Mouse (Mus musculus) liver, adult 2 months (tissue): Measurements from ENCODE around the gene Psmb6. TPM values are rescaled to one million over a fixed set of nuclear protein-coding genes. Genes with fewer than 3 reads are reported as not detected.

Experiments
- DNase-seq: peaks from one replicate; pipeline ENCODE4 v3.0.0-alpha.2; 2011; ENCODE audit warnings: low read depth, low spot score; ENCODE audit errors: extremely low read depth
- H3K27ac ChIP-seq: fragments of 200-500 bp; replicated peaks from 2 replicates; pipeline ENCODE4 v1.5.1; 2012; ENCODE audit warnings: low read depth, mild to moderate bottlenecking, control low read depth, inconsistent platforms, low read length; ENCODE audit not compliant: insufficient read depth
- H3K27me3 ChIP-seq: fragments of 200-500 bp; 2 replicates; pipeline ENCODE4 v1.6.1; 2012; ENCODE audit warnings: mild to moderate bottlenecking, moderate library complexity, low read length, inconsistent platforms; ENCODE audit not compliant: control insufficient read depth, insufficient read depth
- H3K36me3 ChIP-seq: fragments of 200-500 bp; 2 replicates; pipeline ENCODE4 v1.6.1; 2012; ENCODE audit warnings: low read length, inconsistent platforms; ENCODE audit not compliant: control insufficient read depth, insufficient read depth
- H3K4me1 ChIP-seq: fragments of 200-500 bp; 2 replicates; pipeline ENCODE4 v1.6.1; 2011; ENCODE audit warnings: low read length; ENCODE audit not compliant: control insufficient read depth, insufficient read depth
- H3K4me3 ChIP-seq: fragments of 200-500 bp; 2 replicates; pipeline ENCODE4 v1.5.1; 2011; ENCODE audit warnings: low read depth, mild to moderate bottlenecking, control low read depth, low read length, moderate library complexity; ENCODE audit not compliant: insufficient read depth
- H3K79me2 ChIP-seq: fragments of 200-500 bp; 2 replicates; pipeline ENCODE4 v1.6.1; 2012; ENCODE audit warnings: inconsistent platforms, mild to moderate bottlenecking, low read length, moderate library complexity; ENCODE audit not compliant: control insufficient read depth, insufficient read depth
- H3K9ac ChIP-seq: fragments of 200-500 bp; 2 replicates; pipeline ENCODE4 v1.6.1; 2012; ENCODE audit warnings: low read depth, mild to moderate bottlenecking, control low read depth, inconsistent platforms, low read length
- CTCF ChIP-seq: fragments of 200-500 bp; IDR thresholded peaks from 2 replicates; pipeline ENCODE4 v1.5.1; 2011; ENCODE audit warnings: low read depth, low read length, control low read depth
- POLR2A ChIP-seq: fragments of 200-500 bp; IDR thresholded peaks from 2 replicates; pipeline ENCODE4 v1.6.1; 2011; ENCODE audit warnings: low read length, control low read depth; ENCODE audit not compliant: insufficient read depth; ENCODE audit errors: extremely low read depth
- WGBS: fragments of 180-500 bp; shearing (Covaris S2); methylation state at CpG from one replicate; pipeline ENCODE4 v1.1.7; 2018; 5-methylcytosine and 5-hydroxymethylcytosine counted together
- polyA plus RNA-seq: library from polyadenylated mRNA; depleted of rRNA; stranded (reverse); fragments of >200 nt; gene quantifications from 2 replicates; pipeline ENCODE4 v1.2.3, GENCODE M21; 2012; rRNA removed
- total RNA-seq: library from RNA; depleted of rRNA; stranded (reverse); fragments of >200 nt; gene quantifications from 2 replicates; pipeline ENCODE4 v1.2.3, GENCODE M21; 2014; rRNA removed

Psmb6 gene
- total and polyA plus RNA-seq, 2 experiments = 298 to 312 TPM

GRCm38 (mm10) chr11:70577201-70577600, 52.0 kb downstream of the Psmb6 start:
- WGBS = 51% methylated on average over 3 of the region's 3 CpGs
- Histone ChIP-seq H3K27ac (no peak overlapping the region), H3K4me1 (peaks cover 16% of the 10 kb centered on the region), H3K9ac (no peak overlapping the region), H3K79me2 (peaks cover 52% of the 10 kb centered on the region), H3K36me3 (no peaks in the 10 kb centered on the region; the same call in 1 of the 2 replicates), H3K4me3 (no peak overlapping the region), H3K27me3 (no peaks in the 10 kb centered on the region)
- no peak for DNase-seq
- no peak for TF ChIP-seq CTCF
- TF ChIP-seq POLR2A = no peak

Other genes starting within 250 kb of the Psmb6 start
- not detected in 2 replicates for gene Alox12e, start 202.7 kb upstream of the Psmb6 start, total RNA-seq
- gene Alox12e, start 202.7 kb upstream of the Psmb6 start, polyA plus RNA-seq = not detected in 2 replicates
- 0.07 and 0.09 TPM in 2 replicates for gene Alox15, start 173.3 kb upstream of the Psmb6 start, total RNA-seq
- gene Alox15, start 173.3 kb upstream of the Psmb6 start, polyA plus RNA-seq = 0.10 TPM in 1 of 2 replicates, not detected in the other
- 3.1 and 3.3 TPM in 2 replicates for gene Pelp1, start 115.3 kb upstream of the Psmb6 start, total RNA-seq
- 7.7 and 7.9 TPM in 2 replicates for gene Pelp1, start 115.3 kb upstream of the Psmb6 start, polyA plus RNA-seq
- gene Arrb2, start 92.7 kb upstream of the Psmb6 start, total RNA-seq = 9.5 and 11.5 TPM in 2 replicates
- gene Arrb2, start 92.7 kb upstream of the Psmb6 start, polyA plus RNA-seq = 14.7 and 22.2 TPM in 2 replicates
- 11.2 and 13.3 TPM in 2 replicates for gene Med11, start 73.4 kb upstream of the Psmb6 start, total RNA-seq
- gene Med11, start 73.4 kb upstream of the Psmb6 start, polyA plus RNA-seq = 9.4 and 10.4 TPM in 2 replicates
- gene Zmynd15, start 65.9 kb upstream of the Psmb6 start, total RNA-seq = 0.74 and 1.5 TPM in 2 replicates
- 2.1 and 4.4 TPM in 2 replicates for gene Zmynd15, start 65.9 kb upstream of the Psmb6 start, polyA plus RNA-seq
- gene Cxcl16, start 65.4 kb upstream of the Psmb6 start, total RNA-seq = 5.7 and 10.2 TPM in 2 replicates
- 7.2 and 10.2 TPM in 2 replicates for gene Cxcl16, start 65.4 kb upstream of the Psmb6 start, polyA plus RNA-seq
- not detected in 2 replicates for gene Tm4sf5, start 20.1 kb upstream of the Psmb6 start, total RNA-seq
- not detected in 2 replicates for gene Tm4sf5, start 20.1 kb upstream of the Psmb6 start, polyA plus RNA-seq
- gene Vmo1, start 10.8 kb upstream of the Psmb6 start, total RNA-seq = 3.2 and 3.9 TPM in 2 replicates
- gene Vmo1, start 10.8 kb upstream of the Psmb6 start, polyA plus RNA-seq = 5.5 and 7.3 TPM in 2 replicates
- 74.9 and 91.6 TPM in 2 replicates for gene Gltpd2, start 6.2 kb upstream of the Psmb6 start, total RNA-seq
- 276 and 320 TPM in 2 replicates for gene Gltpd2, start 6.2 kb upstream of the Psmb6 start, polyA plus RNA-seq
- not detected in 2 replicates for gene Gm40193, start 7.6 kb downstream of the Psmb6 start, total RNA-seq
- not detected in 2 replicates for gene Gm40193, start 7.6 kb downstream of the Psmb6 start, polyA plus RNA-seq
- gene Pld2, start 14.7 kb downstream of the Psmb6 start, total RNA-seq = 3.3 and 3.8 TPM in 2 replicates
- gene Pld2, start 14.7 kb downstream of the Psmb6 start, polyA plus RNA-seq = 6.4 and 9.5 TPM in 2 replicates
- 11.0 and 14.4 TPM in 2 replicates for gene Mink1, start 37.5 kb downstream of the Psmb6 start, total RNA-seq
- 38.4 and 51.4 TPM in 2 replicates for gene Mink1, start 37.5 kb downstream of the Psmb6 start, polyA plus RNA-seq
- gene 4930544D05Rik, start 90.5 kb downstream of the Psmb6 start, total RNA-seq = not detected in 2 replicates
- gene 4930544D05Rik, start 90.5 kb downstream of the Psmb6 start, polyA plus RNA-seq = not detected in 2 replicates
- gene Chrne, start 93.8 kb downstream of the Psmb6 start, total RNA-seq = 0.07 and 0.09 TPM in 2 replicates
- gene Chrne, start 93.8 kb downstream of the Psmb6 start, polyA plus RNA-seq = 1.1 and 1.3 TPM in 2 replicates
- gene Gp1ba, start 113.8 kb downstream of the Psmb6 start, total RNA-seq = 0.07 TPM in 1 of 2 replicates, not detected in the other
- 0.09 TPM in 1 of 2 replicates, not detected in the other for gene Gp1ba, start 113.8 kb downstream of the Psmb6 start, polyA plus RNA-seq
- gene Rnf167, start 121.9 kb downstream of the Psmb6 start, total RNA-seq = 34.3 and 37.7 TPM in 2 replicates
- 68.4 and 75.4 TPM in 2 replicates for gene Rnf167, start 121.9 kb downstream of the Psmb6 start, polyA plus RNA-seq
- 108 and 109 TPM in 2 replicates for gene Slc25a11, start 122.1 kb downstream of the Psmb6 start, total RNA-seq
- gene Slc25a11, start 122.1 kb downstream of the Psmb6 start, polyA plus RNA-seq = 113 and 118 TPM in 2 replicates
- gene Pfn1, start 129.3 kb downstream of the Psmb6 start, total RNA-seq = 132 and 210 TPM in 2 replicates
- 583 and 713 TPM in 2 replicates for gene Pfn1, start 129.3 kb downstream of the Psmb6 start, polyA plus RNA-seq
- gene Eno3, start 131.8 kb downstream of the Psmb6 start, total RNA-seq = 3.0 and 3.3 TPM in 2 replicates
- gene Eno3, start 131.8 kb downstream of the Psmb6 start, polyA plus RNA-seq = 4.0 and 4.5 TPM in 2 replicates
- 29.4 and 31.6 TPM in 2 replicates for gene Spag7, start 144.0 kb downstream of the Psmb6 start, total RNA-seq
- gene Spag7, start 144.0 kb downstream of the Psmb6 start, polyA plus RNA-seq = 21.0 and 24.0 TPM in 2 replicates
- gene Camta2, start 162.7 kb downstream of the Psmb6 start, total RNA-seq = 2.3 and 3.0 TPM in 2 replicates
- gene Camta2, start 162.7 kb downstream of the Psmb6 start, polyA plus RNA-seq = 14.7 and 16.9 TPM in 2 replicates
- gene Inca1, start 174.8 kb downstream of the Psmb6 start, total RNA-seq = 14.1 and 18.4 TPM in 2 replicates
- 19.5 and 29.9 TPM in 2 replicates for gene Inca1, start 174.8 kb downstream of the Psmb6 start, polyA plus RNA-seq
- 50.8 and 60.9 TPM in 2 replicates for gene Kif1c, start 175.2 kb downstream of the Psmb6 start, total RNA-seq
- gene Kif1c, start 175.2 kb downstream of the Psmb6 start, polyA plus RNA-seq = 75.6 and 93.7 TPM in 2 replicates
- gene Zfp3, start 238.8 kb downstream of the Psmb6 start, total RNA-seq = 1.8 and 1.9 TPM in 2 replicates
- gene Zfp3, start 238.8 kb downstream of the Psmb6 start, polyA plus RNA-seq = 0.47 and 0.87 TPM in 2 replicates